Mouse (Mus musculus) megakaryocyte, adult 5-6 weeks (primary cell): ENCODE data around the gene Tm4sf4. TPM values are rescaled to one million over a fixed set of nuclear protein-coding genes. Genes with fewer than 3 reads are reported as not detected.

Source experiments
- ATAC-seq: 2 replicates; pipeline ENCODE4 v1.8.0; 2016; ENCODE audit warnings: mild to moderate bottlenecking, inconsistent platforms; ENCODE audit not compliant: poor library complexity, severe bottlenecking
- total RNA-seq, 2 experiments: library from RNA; stranded (forward) in 1 of 2; stranded (reverse) in 1 of 2; fragments of 153-499, 151-499 nt in 1 of 2; fragments of 221-1000, 200-1000 nt in 1 of 2; gene quantifications; 2 replicates each; pipeline versions ENCODE4 v1.2.3 to v1.2.4; 2015 to 2017

Gene Tm4sf4
- total RNA-seq, 2 experiments from 2014 or later = not detected

DNA sequence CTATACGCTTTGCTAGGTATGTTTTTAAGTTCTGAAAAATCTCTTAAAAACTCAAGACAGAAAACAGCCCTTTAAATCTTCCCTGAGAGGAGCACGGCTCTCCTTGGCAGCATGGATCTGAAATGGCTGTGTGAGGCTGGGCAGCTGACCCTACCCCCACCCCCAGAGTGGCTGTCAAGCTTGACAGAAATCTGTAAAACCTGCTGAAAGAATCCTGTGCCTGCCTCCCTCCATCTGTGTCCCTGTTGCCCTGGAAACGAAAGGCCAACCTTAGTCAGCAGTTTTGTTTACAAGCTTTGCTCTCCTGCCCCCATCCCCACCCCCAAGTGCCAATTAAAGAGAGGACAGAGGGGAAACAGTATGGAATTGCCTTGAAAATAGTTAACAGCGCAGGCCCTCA lies 47.3 kb downstream of the Tm4sf4 start:
- ATAC-seq = no peak

GRCm38 (mm10) chr3:57474421-57474820 lies 49.3 kb downstream of the Tm4sf4 start:
- no peak for ATAC-seq

DNA sequence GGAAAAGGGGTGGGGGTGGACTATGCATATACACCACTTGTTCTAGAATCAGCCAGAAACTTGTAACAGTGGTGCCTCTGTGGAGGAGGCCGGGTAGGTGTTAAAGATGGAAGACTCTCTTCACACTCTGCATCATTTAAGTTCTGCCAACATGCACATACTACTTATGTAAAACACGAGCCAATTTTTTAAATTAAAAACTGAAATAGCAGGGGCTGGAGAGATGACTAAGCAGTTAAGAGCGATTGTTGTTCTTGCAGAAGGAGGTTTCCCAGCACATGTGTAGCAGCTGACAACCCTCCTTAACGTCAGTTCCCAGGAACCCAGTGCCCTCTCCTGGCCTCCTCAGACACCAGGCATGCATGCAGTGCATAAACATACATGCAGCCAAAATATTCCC lies 55.5 kb downstream of the Tm4sf4 start:
- no peak for ATAC-seq

DNA sequence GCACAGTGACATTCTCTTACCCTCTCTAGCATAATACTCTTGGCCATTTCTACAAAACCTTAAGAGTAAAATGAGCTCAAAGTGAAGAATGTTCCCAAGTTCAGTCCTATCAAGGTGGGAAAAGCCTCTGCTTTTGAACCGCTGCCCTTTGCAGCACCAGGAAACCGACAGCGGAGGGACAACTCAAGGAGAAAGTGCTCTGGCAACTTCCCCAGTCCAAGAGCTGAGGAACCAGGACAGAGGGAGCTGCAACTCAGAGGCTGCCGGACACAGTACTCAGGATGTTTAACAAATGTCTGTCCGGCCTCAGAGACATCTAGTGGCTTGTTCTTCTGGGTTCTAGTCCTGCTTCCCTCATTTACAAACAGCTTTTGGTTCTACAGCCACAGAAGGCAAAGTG lies 56.9 kb downstream of the Tm4sf4 start:
- ATAC-seq = no peak

- ATAC-seq = no peak
These were observed 61.0 kb downstream of the Tm4sf4 start for GRCm38 (mm10) chr3:57486068-57486467.

DNA sequence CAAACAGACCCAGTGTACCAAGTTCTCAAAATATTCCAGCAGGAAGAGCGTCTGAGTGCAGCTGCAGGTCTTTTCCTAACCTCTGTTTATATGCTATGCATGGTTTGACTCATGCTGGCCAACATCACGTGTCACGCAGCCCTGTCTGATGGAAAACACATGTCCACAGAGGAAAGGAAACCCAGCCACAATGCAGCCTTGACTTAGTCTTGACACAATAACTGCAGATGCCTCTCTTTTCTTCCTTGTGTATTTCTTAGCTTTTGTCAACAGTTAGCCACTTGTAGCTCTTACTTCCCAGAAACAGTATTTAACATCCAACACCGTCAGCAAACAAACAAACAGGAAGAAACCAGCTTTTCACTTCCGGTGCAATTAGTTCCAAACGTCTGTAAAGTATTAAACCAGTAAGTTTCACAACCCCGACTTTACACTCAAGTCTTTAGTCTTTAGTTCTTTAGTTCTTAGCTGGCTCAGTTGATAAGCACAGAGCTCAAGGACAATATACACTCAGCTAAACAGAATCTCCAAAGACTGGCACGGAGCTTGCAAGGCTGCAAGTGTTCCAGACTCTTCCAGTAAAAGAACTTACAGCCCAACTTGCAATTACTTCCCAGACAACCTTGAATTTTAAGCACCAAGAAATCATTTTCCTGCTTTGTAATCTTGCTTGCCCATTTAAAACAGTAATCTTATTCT lies 62.5 kb downstream of the Tm4sf4 start:
- no peak for ATAC-seq

Other genes starting within 250 kb of the Tm4sf4 start
- not detected in 2 replicates for gene Tm4sf1, start 123.3 kb upstream of the Tm4sf4 start, total RNA-seq (2015)
- gene Tm4sf1, start 123.3 kb upstream of the Tm4sf4 start, total RNA-seq (2017) = 0.95 TPM in 1 of 2 replicates, not detected in the other
- gene Wwtr1, start 150.6 kb downstream of the Tm4sf4 start, total RNA-seq (2015) = 0.05 and 0.13 TPM in 2 replicates
- not detected in 2 replicates for gene Wwtr1, start 150.6 kb downstream of the Tm4sf4 start, total RNA-seq (2017)
- gene Commd2, start 226.4 kb downstream of the Tm4sf4 start, total RNA-seq (2015) = 39.5 and 48.5 TPM in 2 replicates
- 16.6 and 16.9 TPM in 2 replicates for gene Commd2, start 226.4 kb downstream of the Tm4sf4 start, total RNA-seq (2017)